Mouse (Mus musculus): ENCODE data around the gene Tubg2.
"Not testable (repeated sequence)": the region's sequence is repeated elsewhere in the genome, so short reads cannot be mapped to it uniquely, and the experiment has no call there.

Gene Tubg2

GRCm38 (mm10) chr11:101138536-101139181 lies 17.0 kb upstream of the Tubg2 start:
- no peak for DNase-seq (ENCODE audit: low spot score in 2 of 2)

- no peak for DNase-seq (ENCODE audit: low spot score in 2 of 2)
These were observed 15.4 kb upstream of the Tubg2 start for GRCm38 (mm10) chr11:101140164-101140819.

GRCm38 (mm10) chr11:101141088-101141487 lies 14.6 kb upstream of the Tubg2 start:
- DNase-seq (ENCODE audit: low spot score in 2 of 2): no peak

- no peak for DNase-seq (ENCODE audit: low spot score in 2 of 2)
These were observed 13.3 kb upstream of the Tubg2 start for GRCm38 (mm10) chr11:101142215-101142967.

GRCm38 (mm10) chr11:101143338-101144225 lies 12.1 kb upstream of the Tubg2 start:
- peak; percentile 53 to 63 for DNase-seq (ENCODE audit: low spot score in 2 of 2)

- DNase-seq (ENCODE audit: low spot score in 2 of 2): no peak
These were observed 9.3 kb upstream of the Tubg2 start for GRCm38 (mm10) chr11:101146377-101146776.

- DNase-seq (ENCODE audit: low spot score in 2 of 2): no peak
These were observed 7.0 kb upstream of the Tubg2 start for GRCm38 (mm10) chr11:101148751-101149150.

- DNase-seq (ENCODE audit: low spot score in 2 of 2): no peak
These were observed 6.3 kb upstream of the Tubg2 start for GRCm38 (mm10) chr11:101149178-101150105.

- no peak for DNase-seq (ENCODE audit: low spot score in 2 of 2)
These were observed 4.6 kb upstream of the Tubg2 start for GRCm38 (mm10) chr11:101151063-101151462.

- DNase-seq (ENCODE audit: low spot score in 2 of 2): no peak
These were observed 2.9 kb upstream of the Tubg2 start for GRCm38 (mm10) chr11:101152825-101153224.

- no peak for DNase-seq (ENCODE audit: low spot score in 2 of 2)
These were observed 1.1 kb upstream of the Tubg2 start for GRCm38 (mm10) chr11:101154648-101155047.

GRCm38 (mm10) chr11:101155151-101155550 lies 556 bp upstream of the Tubg2 start:
- no peak for DNase-seq (ENCODE audit: low spot score in 2 of 2)

GRCm38 (mm10) chr11:101160151-101160550 lies 4.4 kb downstream of the Tubg2 start:
- not testable (repeated sequence) for DNase-seq (ENCODE audit: low spot score in 2 of 2)

GRCm38 (mm10) chr11:101160981-101161505 lies 5.3 kb downstream of the Tubg2 start:
- not testable (repeated sequence) for DNase-seq (ENCODE audit: low spot score in 2 of 2)

GRCm38 (mm10) chr11:101161551-101161950 lies 5.8 kb downstream of the Tubg2 start:
- no peak for DNase-seq (ENCODE audit: low spot score in 2 of 2)

GRCm38 (mm10) chr11:101162301-101162700 lies 6.6 kb downstream of the Tubg2 start:
- DNase-seq (ENCODE audit: low spot score in 2 of 2): no peak

GRCm38 (mm10) chr11:101162772-101163171 lies 7.1 kb downstream of the Tubg2 start:
- no peak for DNase-seq (ENCODE audit: low spot score in 2 of 2)

GRCm38 (mm10) chr11:101163476-101164350 lies 8.0 kb downstream of the Tubg2 start:
- no peak for DNase-seq (ENCODE audit: low spot score in 2 of 2)

GRCm38 (mm10) chr11:101164351-101164665 lies 8.6 kb downstream of the Tubg2 start:
- no peak for DNase-seq (ENCODE audit: low spot score in 2 of 2)
